Mouse (Mus musculus) Muller cell, postnatal 12 days (primary cell): ENCODE measurements around the gene Slco1a1.
"Not testable (repeated sequence)": the region's sequence is repeated elsewhere in the genome, so short reads cannot be mapped to it uniquely, and the experiment has no call there.

Source experiments
- DNase-seq: peaks from one replicate; pipeline ENCODE4 v3.0.0-alpha.2; 2015; ENCODE audit errors: inconsistent ontology term

The Slco1a1 gene

DNA sequence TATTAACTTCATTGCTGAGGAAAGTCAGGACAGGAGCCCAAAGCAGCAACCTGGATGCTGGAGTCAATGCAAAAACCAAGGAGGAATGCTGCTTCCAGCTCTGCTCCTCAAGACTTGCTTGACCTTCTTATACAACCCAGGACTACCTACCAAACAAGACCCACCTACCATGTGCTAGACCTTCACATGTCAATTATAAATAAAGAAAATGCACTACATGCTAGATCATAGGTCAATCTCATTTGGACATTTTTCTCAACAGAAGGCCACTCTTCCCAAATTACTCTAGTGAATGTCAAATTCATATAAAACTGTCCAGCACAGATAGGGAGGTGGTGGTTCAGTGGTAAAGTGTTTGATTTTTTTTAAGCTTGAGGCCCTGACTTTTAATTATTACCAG lies at the start of gene Slco1a1:
Slco1a1 (minus strand) TSS at position 101 of the 400 bp plus-strand sequence.
- DNase-seq: no peak

DNA sequence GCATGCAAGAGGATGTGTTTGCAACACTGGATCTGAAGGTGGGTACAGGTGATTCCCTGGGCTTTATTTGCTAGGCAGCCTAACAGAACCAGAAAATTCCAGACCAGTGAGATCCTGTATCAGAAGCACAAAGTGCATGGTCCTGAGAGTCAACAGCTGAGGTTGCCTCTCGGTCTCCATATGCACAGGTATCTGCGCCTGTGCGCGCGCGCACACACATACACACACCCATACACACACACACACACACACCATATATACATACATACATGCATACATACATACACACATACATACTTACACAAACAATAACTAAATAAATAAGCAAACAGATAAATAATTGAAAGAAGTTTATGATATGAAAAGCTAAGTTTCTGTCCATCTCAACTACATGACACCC lies 40.0 kb upstream of the Slco1a1 start:
- no peak for DNase-seq

- no peak for DNase-seq
These were observed 37.9 kb upstream of the Slco1a1 start for GRCm38 (mm10) chr6:141984644-141985043.

GRCm38 (mm10) chr6:141962420-141962819 lies 15.7 kb upstream of the Slco1a1 start:
- DNase-seq: no peak

GRCm38 (mm10) chr6:141961861-141962260 lies 15.1 kb upstream of the Slco1a1 start:
- DNase-seq: no peak

GRCm38 (mm10) chr6:141960482-141960881 lies 13.7 kb upstream of the Slco1a1 start:
- DNase-seq: no peak

DNA sequence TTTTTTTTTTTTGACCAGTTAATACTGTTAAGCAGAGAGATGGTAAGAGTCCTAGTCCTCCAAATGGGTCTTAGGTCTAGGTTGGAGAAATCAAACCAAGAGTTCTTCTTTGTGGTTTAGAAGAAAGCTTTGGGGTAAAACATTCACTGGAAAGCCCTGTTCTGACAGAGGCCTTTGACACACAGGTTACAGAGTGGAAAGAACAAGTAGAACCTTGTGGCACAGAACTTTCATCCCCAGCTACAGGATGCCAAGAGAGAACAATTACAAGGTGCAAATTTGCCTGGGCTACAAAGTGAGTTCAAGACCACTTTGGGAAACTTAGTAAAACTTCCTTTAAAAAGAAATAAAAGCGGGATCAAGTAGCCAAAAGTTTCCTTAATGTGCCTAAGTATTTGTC lies 6.3 kb downstream of the Slco1a1 start:
- DNase-seq: no peak

DNA sequence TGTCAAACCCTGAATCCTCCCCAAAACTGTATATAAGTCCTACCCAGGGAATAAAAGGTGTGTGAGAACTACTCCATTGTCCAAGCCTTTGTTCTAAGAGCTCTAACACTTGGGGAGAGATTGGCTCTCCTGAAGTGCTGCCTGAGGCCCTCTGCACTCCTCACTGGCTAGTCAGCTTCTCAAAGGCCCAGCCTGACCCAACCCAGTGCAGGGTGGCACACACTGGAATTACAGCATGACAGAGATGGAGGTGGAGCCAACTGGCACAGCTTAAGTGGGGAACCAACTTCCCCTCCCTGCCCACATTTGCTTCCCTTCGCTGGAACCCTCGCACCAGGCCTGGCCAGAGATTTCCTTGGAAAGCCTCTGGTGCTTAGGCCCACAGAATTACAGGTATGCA lies 48.6 kb downstream of the Slco1a1 start:
- no peak for DNase-seq

DNA sequence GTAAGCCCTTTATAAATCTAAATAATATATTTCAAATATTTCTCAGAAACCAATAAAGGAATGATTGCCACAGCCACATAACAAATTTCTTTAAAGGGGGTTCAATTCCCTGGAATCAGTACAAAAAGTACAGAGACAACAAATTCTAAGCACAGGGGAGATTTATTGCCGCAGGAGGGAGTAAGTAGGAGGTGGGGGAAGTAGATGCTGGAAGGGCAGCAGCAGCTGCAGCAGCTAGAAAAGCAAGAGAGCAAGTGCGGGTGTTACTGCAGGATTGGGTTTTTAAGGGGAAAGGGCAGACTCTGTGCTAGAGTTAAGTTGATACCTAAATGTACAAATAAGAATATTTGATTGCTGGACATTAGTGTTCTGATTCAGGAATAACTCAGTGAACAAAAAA lies 57.0 kb downstream of the Slco1a1 start:
- no peak for DNase-seq

GRCm38 (mm10) chr6:141888248-141888647 lies 58.5 kb downstream of the Slco1a1 start:
- DNase-seq: no peak

- DNase-seq: no peak
These were observed 64.2 kb downstream of the Slco1a1 start for GRCm38 (mm10) chr6:141882581-141882980.

- not testable (repeated sequence) for DNase-seq
These were observed 71.0 kb downstream of the Slco1a1 start for GRCm38 (mm10) chr6:141875742-141876141.

DNA sequence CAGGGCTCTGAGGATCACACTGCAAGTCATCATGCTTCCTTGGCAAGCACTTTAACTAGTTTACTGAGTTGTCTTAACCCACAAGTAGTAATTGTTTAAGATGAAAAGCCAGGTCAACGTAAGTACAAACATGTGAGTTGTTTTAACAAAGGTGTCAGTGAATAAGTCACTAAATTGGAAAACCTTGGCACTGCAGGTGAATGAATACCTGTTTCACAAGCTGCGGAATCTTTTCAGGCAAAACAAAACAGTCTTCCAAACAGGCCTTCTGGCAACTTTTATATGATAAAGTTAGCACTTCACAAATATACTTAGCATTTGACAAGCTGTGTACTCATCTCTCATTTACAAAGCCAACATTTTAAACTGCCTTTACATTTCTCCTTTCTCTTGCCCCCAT lies 75.1 kb downstream of the Slco1a1 start:
- no peak for DNase-seq

DNA sequence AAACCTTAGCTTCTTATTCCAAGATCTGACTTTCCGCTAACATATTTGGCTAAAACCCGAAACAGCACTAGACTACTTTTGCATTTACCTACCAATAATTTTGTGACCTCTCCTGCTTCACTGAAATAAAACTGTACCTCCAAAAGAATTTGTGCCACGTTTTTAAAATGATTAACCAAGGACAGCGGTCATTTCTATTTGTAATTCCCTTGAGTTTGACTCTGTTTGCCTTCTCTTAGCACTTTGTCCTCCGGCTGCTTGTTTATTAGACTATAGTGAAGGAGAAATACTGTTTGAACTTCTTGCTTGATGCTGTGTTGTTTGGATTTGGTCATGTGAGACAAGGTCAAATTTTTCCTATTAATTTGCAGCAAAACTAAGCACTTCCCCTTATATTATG lies 78.0 kb downstream of the Slco1a1 start:
- no peak for DNase-seq

GRCm38 (mm10) chr6:141866026-141866425 lies 80.7 kb downstream of the Slco1a1 start:
- DNase-seq: no peak

DNA sequence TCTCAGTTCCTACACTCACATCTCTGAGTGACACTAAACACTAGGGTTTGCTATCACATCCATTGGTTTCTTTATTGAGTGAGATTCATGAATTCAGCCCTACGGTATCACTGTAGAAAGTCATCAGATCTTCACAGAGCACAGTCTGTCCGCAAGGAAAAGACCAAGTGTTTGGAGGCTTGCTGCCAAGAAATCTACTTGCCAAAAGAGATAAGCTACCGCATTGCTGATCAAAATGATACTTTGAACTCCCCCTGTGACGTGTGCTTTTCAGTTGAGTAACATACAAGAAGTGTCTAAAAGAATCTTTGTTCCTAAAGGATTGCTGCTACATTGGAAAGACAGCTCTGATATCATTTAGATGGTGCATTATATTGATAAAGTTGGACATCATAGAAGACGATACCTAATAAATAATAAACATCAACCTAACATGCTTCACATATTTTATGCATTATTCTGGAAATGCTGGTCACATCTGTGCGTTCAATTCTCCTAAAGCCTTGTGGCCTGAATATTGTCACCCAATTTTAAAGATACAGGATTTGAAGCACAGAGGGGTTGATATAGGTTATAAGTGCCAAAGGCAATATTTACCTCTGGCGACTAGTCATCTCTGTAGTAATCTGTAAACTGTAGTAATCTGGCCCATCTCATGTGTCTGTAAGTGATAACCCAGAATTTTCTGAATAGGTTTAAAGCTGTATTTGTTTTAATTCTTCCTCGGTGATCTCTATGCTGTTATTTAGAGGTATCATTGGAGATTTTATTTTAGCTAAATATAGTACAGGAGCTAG lies 88.8 kb downstream of the Slco1a1 start:
- no peak for DNase-seq
